Mouse (Mus musculus) neural tube, embryonic 15.5 days (tissue): ENCODE results near the gene Tbxa2r. TPM values are rescaled to one million over a fixed set of nuclear protein-coding genes. Genes with fewer than 3 reads are reported as not detected.

Source experiments
- ATAC-seq: fragments of 200-750 bp; cut with Nextera tagmentation; 2 replicates; pipeline ENCODE4 v1.8.0; 2017; ENCODE audit warnings: mild to moderate bottlenecking, moderate TSS enrichment, moderate library complexity; ENCODE audit not compliant: low FRiP score
- H3K27ac ChIP-seq: fragments of 300-500 bp; sonication (generic); replicated peaks from 2 replicates; pipeline ENCODE4 v1.5.1; 2015; ENCODE audit warnings: mild to moderate bottlenecking, inconsistent platforms
- H3K27me3 ChIP-seq: fragments of 300-500 bp; sonication (generic); replicated peaks from 2 replicates; pipeline ENCODE4 v1.6.1; 2015; ENCODE audit warnings: inconsistent platforms
- H3K36me3 ChIP-seq: fragments of 300-500 bp; sonication (generic); 2 replicates; pipeline ENCODE4 v1.6.1; 2015; ENCODE audit warnings: inconsistent platforms
- H3K4me1 ChIP-seq: fragments of 300-500 bp; sonication (generic); 2 replicates; pipeline ENCODE4 v1.6.1; 2015; ENCODE audit warnings: inconsistent platforms
- H3K4me2 ChIP-seq: fragments of 300-500 bp; sonication (generic); 2 replicates; pipeline ENCODE4 v1.6.1; 2015; ENCODE audit warnings: inconsistent platforms, mild to moderate bottlenecking, moderate library complexity
- H3K4me3 ChIP-seq: fragments of 300-500 bp; sonication (generic); replicated peaks from 2 replicates; pipeline ENCODE4 v1.5.1; 2015; ENCODE audit warnings: mild to moderate bottlenecking, inconsistent platforms
- H3K9ac ChIP-seq: fragments of 300-500 bp; sonication (generic); replicated peaks from 2 replicates; pipeline ENCODE4 v1.6.1; 2015; ENCODE audit warnings: mild to moderate bottlenecking, inconsistent platforms
- H3K9me3 ChIP-seq: fragments of 300-500 bp; sonication (generic); replicated peaks from 2 replicates; pipeline ENCODE4 v1.6.1; 2016; ENCODE audit warnings: inconsistent platforms
- WGBS: fragments of 180-500 bp; shearing (Covaris S2); methylation state at CpG from one replicate; pipeline ENCODE4 v1.1.7; 2015; ENCODE audit warnings: mixed read lengths; 5-methylcytosine and 5-hydroxymethylcytosine counted together
- polyA plus RNA-seq: library from polyadenylated mRNA; unstranded; fragments of >200 nt; fragmentation: Nextera tagmentation; extraction: Ambion mirVana; gene quantifications from 2 replicates; pipeline ENCODE4 v1.2.1, GENCODE M21; 2015

The Tbxa2r gene
- polyA plus RNA-seq, 1 experiment from 2014 or later = 5.5 TPM

GRCm38 (mm10) chr10:81315587-81315986 lies 12.9 kb upstream of the Tbxa2r start:
- Histone ChIP-seq H3K27ac (no peak overlapping the region), H3K4me3 (no peak overlapping the region), H3K36me3 (peaks cover 73% of the 10 kb centered on the region), H3K9me3 (no peaks in the 10 kb centered on the region), H3K4me1 (peaks cover 22% of the 10 kb centered on the region), H3K4me2 (no peak overlapping the region), H3K27me3 (no peaks in the 10 kb centered on the region), H3K9ac (no peak overlapping the region)
- 94% methylated on average over 16 of the region's 16 CpGs for WGBS
- no peak for ATAC-seq

- H3K36me3 ChIP-seq = peaks cover 64% of the 10 kb centered on the region
- H3K4me3 ChIP-seq = no peak overlapping the region
- H3K4me2 ChIP-seq = peak overlapping the region; percentile 38
- no peak for ATAC-seq
- peaks cover 24% of the 10 kb centered on the region for H3K4me1 ChIP-seq
- WGBS = 47% methylated on average over 16 of the region's 16 CpGs
- H3K9ac ChIP-seq = 0 out of 2 replicates have a peak overlapping the region, but pooled peaks have one; percentile 14
- H3K9me3 ChIP-seq = no peaks in the 10 kb centered on the region
- no peak overlapping the region for H3K27ac ChIP-seq
- no peaks in the 10 kb centered on the region for H3K27me3 ChIP-seq
These were observed 12.0 kb upstream of the Tbxa2r start for GRCm38 (mm10) chr10:81316338-81317060.

GRCm38 (mm10) chr10:81317273-81317672 lies 11.3 kb upstream of the Tbxa2r start:
- Histone ChIP-seq H3K9me3 (no peaks in the 10 kb centered on the region), H3K4me3 (no peak overlapping the region), H3K4me2 (peak overlapping the region; percentile 38), H3K27ac (no peak overlapping the region), H3K4me1 (peaks cover 32% of the 10 kb centered on the region), H3K27me3 (no peaks in the 10 kb centered on the region), H3K9ac (0 out of 2 replicates have a peak overlapping the region, but pooled peaks have one; percentile 14), H3K36me3 (peaks cover 56% of the 10 kb centered on the region)
- ATAC-seq = no peak
- WGBS = 20% methylated on average over 20 of the region's 20 CpGs

GRCm38 (mm10) chr10:81318589-81319329 lies 9.8 kb upstream of the Tbxa2r start:
- Histone ChIP-seq H3K4me1 (peaks cover 36% of the 10 kb centered on the region), H3K9ac (0 out of 2 replicates have a peak overlapping the region, but pooled peaks have one; percentile 57), H3K27me3 (no peaks in the 10 kb centered on the region), H3K27ac (peak overlapping the region; percentile 96; the same call in 1 of the 2 replicates), H3K4me2 (peak overlapping the region; percentile 75), H3K36me3 (peaks cover 57% of the 10 kb centered on the region), H3K4me3 (peak overlapping the region; percentile 98), H3K9me3 (no peaks in the 10 kb centered on the region)
- WGBS = 88% methylated on average over 13 of the region's 13 CpGs
- no peak for ATAC-seq

GRCm38 (mm10) chr10:81319330-81319699 lies 9.2 kb upstream of the Tbxa2r start:
- no peak for ATAC-seq
- Histone ChIP-seq H3K9me3 (no peaks in the 10 kb centered on the region), H3K36me3 (peaks cover 57% of the 10 kb centered on the region), H3K27me3 (no peaks in the 10 kb centered on the region), H3K9ac (peak overlapping the region; percentile 57), H3K4me3 (peak overlapping the region; percentile 98), H3K4me2 (peak overlapping the region; percentile 75), H3K27ac (peak overlapping the region; percentile 96), H3K4me1 (peaks cover 36% of the 10 kb centered on the region)
- 50% methylated on average over 8 of the region's 8 CpGs for WGBS

GRCm38 (mm10) chr10:81319741-81320549 lies 8.6 kb upstream of the Tbxa2r start:
- H3K4me2 ChIP-seq = peak overlapping the region; percentile 75
- H3K27ac ChIP-seq = peak overlapping the region; percentile 96
- peak overlapping the region; percentile 57 for H3K9ac ChIP-seq
- peaks cover 36% of the 10 kb centered on the region for H3K4me1 ChIP-seq
- peak overlapping the region; percentile 98 for H3K4me3 ChIP-seq
- ATAC-seq = peak; percentile 86; the same call in 1 of the 2 replicates
- 1% methylated on average over 38 of the region's 38 CpGs for WGBS
- no peaks in the 10 kb centered on the region for H3K27me3 ChIP-seq
- peaks cover 57% of the 10 kb centered on the region for H3K36me3 ChIP-seq
- H3K9me3 ChIP-seq = no peaks in the 10 kb centered on the region

- H3K27me3 ChIP-seq = no peaks in the 10 kb centered on the region
- peak within 1 kb of the TSS; percentile 75 for H3K4me2 ChIP-seq
- no peaks in the 10 kb centered on the region for H3K9me3 ChIP-seq
- H3K4me3 ChIP-seq = peak within 1 kb of the TSS; percentile 98
- ATAC-seq = peak; percentile 95
- peaks cover 57% of the 10 kb centered on the region for H3K36me3 ChIP-seq
- peak within 1 kb of the TSS; percentile 85 for H3K9ac ChIP-seq
- H3K27ac ChIP-seq = peak within 1 kb of the TSS; percentile 96
- under 1% methylated on average over 60 of the region's 68 CpGs for WGBS
- peaks cover 36% of the 10 kb centered on the region for H3K4me1 ChIP-seq
These were observed 7.8 kb upstream of the Tbxa2r start, which contains the start of gene Cactin for GRCm38 (mm10) chr10:81320550-81321347. TSS of gene Cactin (plus strand) at chr10:81321103.

GRCm38 (mm10) chr10:81321436-81321835 lies 7.1 kb upstream of the Tbxa2r start:
- no peak; the same call in 1 of the 2 replicates for ATAC-seq
- Histone ChIP-seq H3K4me3 (peak overlapping the region; percentile 98), H3K9ac (peak overlapping the region; percentile 85), H3K27me3 (no peaks in the 10 kb centered on the region), H3K4me2 (peak overlapping the region; percentile 75), H3K36me3 (peaks cover 59% of the 10 kb centered on the region), H3K27ac (peak overlapping the region; percentile 96), H3K9me3 (no peaks in the 10 kb centered on the region), H3K4me1 (peaks cover 37% of the 10 kb centered on the region)
- WGBS = 4% methylated on average over 20 of the region's 20 CpGs

GRCm38 (mm10) chr10:81322444-81322843 lies 6.1 kb upstream of the Tbxa2r start:
- ATAC-seq = no peak
- peaks cover 33% of the 10 kb centered on the region for H3K4me1 ChIP-seq
- no peak overlapping the region for H3K9ac ChIP-seq
- peak overlapping the region; percentile 75; the same call in 1 of the 2 replicates for H3K4me2 ChIP-seq
- 96% methylated on average over 27 of the region's 27 CpGs for WGBS
- peak overlapping the region; percentile 98; the same call in 1 of the 2 replicates for H3K4me3 ChIP-seq
- no peak overlapping the region for H3K27ac ChIP-seq
- H3K36me3 ChIP-seq = peaks cover 68% of the 10 kb centered on the region
- H3K27me3 ChIP-seq = no peaks in the 10 kb centered on the region
- no peaks in the 10 kb centered on the region for H3K9me3 ChIP-seq

- H3K27me3 ChIP-seq = no peaks in the 10 kb centered on the region
- no peak overlapping the region for H3K4me3 ChIP-seq
- ATAC-seq = no peak
- peaks cover 62% of the 10 kb centered on the region for H3K36me3 ChIP-seq
- 96% methylated on average over 23 of the region's 23 CpGs for WGBS
- no peak overlapping the region for H3K9ac ChIP-seq
- H3K4me2 ChIP-seq = no peak overlapping the region
- H3K9me3 ChIP-seq = no peaks in the 10 kb centered on the region
- H3K27ac ChIP-seq = no peak overlapping the region
- peaks cover 33% of the 10 kb centered on the region for H3K4me1 ChIP-seq
These were observed 5.3 kb upstream of the Tbxa2r start for GRCm38 (mm10) chr10:81323141-81323775.
